Mouse (Mus musculus) gastrocnemius, adult 18-20 months (tissue): ENCODE measurements around the gene Tbx3. TPM values are rescaled to one million over a fixed set of nuclear protein-coding genes. Genes with fewer than 3 reads are reported as not detected.

ENCODE experiments used
- DNase-seq: peaks from one replicate; pipeline ENCODE4 v3.0.0; 2021; ENCODE audit warnings: low spot score
- long read RNA-seq, 2 experiments: library from polyadenylated mRNA; stranded (forward); transcript quantifications; one replicate each; pipeline ENCODE4 v2.0.0; 2021
- total RNA-seq, 2 experiments: library from RNA; stranded (reverse); gene quantifications; 2 replicates each; pipeline ENCODE4 v1.2.3; 2021

The Tbx3 gene
- total RNA-seq = 1 to 10 TPM; 4.5 to 8.7 TPM
- long read RNA-seq, experiment 1, full-length matches to known transcripts = 4 of 6 reads
- long read RNA-seq, experiment 1, partial matches to known transcripts = 1 of 6 reads
- long read RNA-seq, experiment 1, other reads (novel, unspliced or antisense) = 1 of 6 reads
- long read RNA-seq, experiment 2, full-length matches to known transcripts = 1 of 1 reads
- long read RNA-seq, experiment 2, partial matches to known transcripts = 0 of 1 reads
- long read RNA-seq, experiment 2, other reads (novel, unspliced or antisense) = 0 of 1 reads

GRCm38 (mm10) chr5:119670566-119671108 lies at the start of gene Tbx3:
TSS of gene Tbx3 (plus strand) at chr5:119670669.
- DNase-seq = peak; percentile 91

- DNase-seq = no peak
These were observed 48.4 kb upstream of the Tbx3 start for GRCm38 (mm10) chr5:119622076-119622475.

- DNase-seq = no peak
These were observed 45.9 kb upstream of the Tbx3 start for GRCm38 (mm10) chr5:119624554-119624953.

GRCm38 (mm10) chr5:119625603-119626002 lies 44.9 kb upstream of the Tbx3 start:
- no peak for DNase-seq

- no peak for DNase-seq
These were observed 44.3 kb upstream of the Tbx3 start for GRCm38 (mm10) chr5:119626154-119626553.

GRCm38 (mm10) chr5:119626662-119627061 lies 43.8 kb upstream of the Tbx3 start:
- no peak for DNase-seq

- no peak for DNase-seq
These were observed 42.4 kb upstream of the Tbx3 start for GRCm38 (mm10) chr5:119628100-119628499.

- no peak for DNase-seq
These were observed 41.6 kb upstream of the Tbx3 start for GRCm38 (mm10) chr5:119628746-119629327.

- DNase-seq = no peak
These were observed 36.9 kb upstream of the Tbx3 start for GRCm38 (mm10) chr5:119633581-119633980.

GRCm38 (mm10) chr5:119634861-119635260 lies 35.6 kb upstream of the Tbx3 start:
- no peak for DNase-seq

GRCm38 (mm10) chr5:119638300-119638699 lies 32.2 kb upstream of the Tbx3 start:
- no peak for DNase-seq

- DNase-seq = no peak
These were observed 29.4 kb upstream of the Tbx3 start for GRCm38 (mm10) chr5:119641094-119641493.

- no peak for DNase-seq
These were observed 28.8 kb upstream of the Tbx3 start for GRCm38 (mm10) chr5:119641714-119642113.

- no peak for DNase-seq
These were observed 23.5 kb upstream of the Tbx3 start for GRCm38 (mm10) chr5:119646965-119647364.

- no peak for DNase-seq
These were observed 19.1 kb upstream of the Tbx3 start for GRCm38 (mm10) chr5:119651135-119651965.

- no peak for DNase-seq
These were observed 14.1 kb upstream of the Tbx3 start for GRCm38 (mm10) chr5:119656354-119656753.

GRCm38 (mm10) chr5:119656856-119657255 lies 13.6 kb upstream of the Tbx3 start:
- no peak for DNase-seq

GRCm38 (mm10) chr5:119657362-119657761 lies 13.1 kb upstream of the Tbx3 start:
- no peak for DNase-seq

GRCm38 (mm10) chr5:119657804-119658203 lies 12.7 kb upstream of the Tbx3 start:
- DNase-seq = no peak

- no peak for DNase-seq
These were observed 12.1 kb upstream of the Tbx3 start for GRCm38 (mm10) chr5:119658396-119658795.

GRCm38 (mm10) chr5:119659041-119659440 lies 11.4 kb upstream of the Tbx3 start:
- DNase-seq = no peak
